Mouse (Mus musculus): Measurements from ENCODE around the gene Acad9.

GRCm38 (mm10) chr3:36029993-36030392 lies 35.8 kb upstream of the Acad9 start:
- TF ChIP-seq EP300 (IDR thresholded peaks at IDR 0.05; ENCODE audit: insufficient read depth, low read depth, low read length) (no peak), CTCF (IDR thresholded peaks at IDR 0.05) (no peak)

Measured in heart, adult 2 months (tissue).